Mouse (Mus musculus): Measurements from ENCODE around the gene Skap2.

GRCm38 (mm10) chr6:51860300-51860699, 152.0 kb downstream of the Skap2 start:
- TF ChIP-seq POLR2A (IDR thresholded peaks at IDR 0.05; ENCODE audit: borderline replicate concordance, extremely low read depth, insufficient read depth, insufficient read length, poor library complexity, severe bottlenecking) (no peak), CTCF (IDR thresholded peaks at IDR 0.05; ENCODE audit: borderline replicate concordance, extremely low read depth, insufficient read depth, insufficient read length) (no peak)

All from brain, embryonic 14.5 days (tissue).